Mouse (Mus musculus): Measurements from ENCODE around the gene Gga2.

DNA sequence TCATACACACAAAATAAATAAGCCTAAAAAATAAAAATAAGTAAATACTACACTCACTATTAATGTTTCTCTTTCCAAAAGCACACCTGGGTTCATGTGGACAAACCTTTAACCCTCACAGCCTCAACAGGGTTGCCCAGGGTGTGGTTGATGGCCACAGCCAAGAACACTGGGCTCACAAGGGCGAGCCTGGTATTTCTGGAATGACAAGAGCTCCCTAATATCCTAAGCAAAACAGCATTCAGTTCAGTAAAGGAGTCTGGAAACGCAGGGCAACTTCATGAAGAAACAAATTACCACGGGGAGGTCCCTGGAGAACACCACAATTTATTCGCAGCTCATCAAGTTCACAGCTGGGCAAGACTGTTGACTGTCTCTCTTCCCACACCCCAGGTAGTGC lies 73.5 kb downstream of the Gga2 start:
- TF ChIP-seq CTCF (IDR thresholded peaks at IDR 0.05; ENCODE audit: low read depth, low read length) (no peak), POLR2AphosphoS5 (IDR thresholded peaks at IDR 0.05; ENCODE audit: insufficient replicate concordance, low read depth, low read length) (no peak), GATA1 (IDR thresholded peaks at IDR 0.05; ENCODE audit: borderline replicate concordance, low read length) (no peak)
